Mouse (Mus musculus) midbrain, embryonic 11.5 days (tissue): ENCODE data around the gene Mrps7. TPM values are rescaled to one million over a fixed set of nuclear protein-coding genes. Genes with fewer than 3 reads are reported as not detected.

Source experiments
- ATAC-seq: fragments of 200-750 bp; cut with Nextera tagmentation; 2 replicates; pipeline ENCODE4 v1.8.0; 2017; ENCODE audit warnings: moderate TSS enrichment, moderate library complexity; ENCODE audit not compliant: low FRiP score
- DNase-seq: peaks from one replicate; pipeline ENCODE4 v3.0.0; 2015; ENCODE audit warnings: low spot score; ENCODE audit errors: missing footprints
- H3K27ac ChIP-seq: fragments of 300-500 bp; sonication (generic); 2 replicates; pipeline ENCODE4 v1.5.1; 2014; ENCODE audit warnings: low read depth, low read length
- H3K27me3 ChIP-seq: fragments of 300-500 bp; sonication (generic); 2 replicates; pipeline ENCODE4 v1.6.1; 2014; ENCODE audit warnings: mild to moderate bottlenecking, low read length, moderate library complexity, mixed read lengths; ENCODE audit not compliant: control insufficient read depth, insufficient read depth
- H3K36me3 ChIP-seq: fragments of 300-500 bp; sonication (generic); 2 replicates; pipeline ENCODE4 v1.6.1; 2014; ENCODE audit warnings: mild to moderate bottlenecking, low read length, moderate library complexity, mixed read lengths; ENCODE audit not compliant: control insufficient read depth, insufficient read depth
- H3K4me1 ChIP-seq: fragments of 300-500 bp; sonication (generic); 2 replicates; pipeline ENCODE4 v1.6.1; 2014; ENCODE audit warnings: low read length; ENCODE audit not compliant: control insufficient read depth, insufficient read depth
- H3K4me2 ChIP-seq: fragments of 300-500 bp; sonication (generic); 2 replicates; pipeline ENCODE4 v1.6.1; 2014; ENCODE audit warnings: mild to moderate bottlenecking, moderate library complexity
- H3K4me3 ChIP-seq: fragments of 300-500 bp; sonication (generic); 2 replicates; pipeline ENCODE4 v1.5.1; 2014; ENCODE audit warnings: low read depth, low read length
- H3K9ac ChIP-seq: fragments of 300-500 bp; sonication (generic); 2 replicates; pipeline ENCODE4 v1.6.1; 2014; ENCODE audit warnings: low read length
- H3K9me3 ChIP-seq: fragments of 300-500 bp; sonication (generic); 2 replicates; pipeline ENCODE4 v1.6.1; 2016; ENCODE audit warnings: low read length; ENCODE audit not compliant: control insufficient read depth
- WGBS: fragments of 180-500 bp; shearing (Covaris S2); extraction: QIAGEN DNeasy Blood & Tissue Kit; methylation state at CpG from one replicate; pipeline ENCODE4 v1.1.7; 2014; 5-methylcytosine and 5-hydroxymethylcytosine counted together
- polyA plus RNA-seq: library from polyadenylated mRNA; unstranded; fragments of >200 nt; fragmentation: Nextera tagmentation; extraction: Ambion mirVana; gene quantifications from 2 replicates; pipeline ENCODE4 v1.2.1, GENCODE M21; 2014

Gene Mrps7
- polyA plus RNA-seq, 1 experiment from 2014 or later = 105 TPM

DNA sequence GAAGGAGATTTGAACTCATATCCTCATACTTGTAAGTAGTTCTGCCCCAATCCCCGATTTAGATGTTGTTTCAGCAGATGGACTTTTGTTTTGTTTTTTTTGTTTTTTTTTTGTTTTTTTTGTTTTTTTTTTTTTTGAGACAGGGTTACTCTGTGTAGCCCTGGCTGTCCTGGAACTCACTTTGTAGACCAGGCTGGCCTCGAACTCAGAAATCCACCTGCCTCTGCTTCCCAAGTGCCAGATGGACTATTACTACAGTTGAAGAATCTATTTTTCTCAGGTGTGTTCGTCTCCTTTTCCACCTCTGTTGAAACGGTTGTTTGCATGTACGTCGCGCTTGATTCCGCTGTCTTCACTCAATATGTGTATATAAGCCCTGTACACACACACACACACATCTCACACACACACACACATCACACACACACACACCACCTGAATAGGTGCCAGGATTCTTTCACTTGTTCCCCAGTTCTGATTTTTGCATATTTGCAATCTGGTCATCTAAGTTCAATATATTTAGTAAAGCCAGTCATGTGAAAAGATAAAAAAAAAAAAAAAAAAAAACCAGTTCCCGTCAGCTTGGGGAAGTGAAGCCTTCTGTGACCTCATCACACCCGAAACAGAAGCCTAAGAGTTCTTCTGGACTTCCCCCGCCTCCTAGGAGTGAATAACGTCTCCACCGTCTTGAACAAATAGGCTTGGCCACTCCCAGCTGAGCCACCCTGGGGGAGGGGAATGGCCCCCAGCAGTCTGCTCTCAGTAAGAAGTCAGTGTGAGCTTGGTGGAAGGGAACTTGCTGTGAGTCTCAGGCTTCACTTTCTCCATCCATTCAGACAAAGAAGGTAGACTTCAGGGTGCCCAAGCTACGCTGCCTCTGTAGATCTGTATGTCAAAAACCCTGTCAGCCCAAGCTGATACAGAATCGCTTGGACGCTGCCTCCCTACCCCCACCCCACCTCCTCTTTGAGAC, 27.1 kb downstream of the Mrps7 start:
- H3K27me3 ChIP-seq = no peaks in the 10 kb centered on the region
- H3K9ac ChIP-seq = no peak overlapping the region
- H3K4me1 ChIP-seq = peaks cover 4% of the 10 kb centered on the region; the same call in 1 of the 2 replicates
- ATAC-seq (no peak), DNase-seq (no peak)
- no peaks in the 10 kb centered on the region for H3K36me3 ChIP-seq
- no peak overlapping the region for H3K27ac ChIP-seq
- H3K9me3 ChIP-seq = no peaks in the 10 kb centered on the region
- H3K4me2 ChIP-seq = no peak overlapping the region
- 52% methylated on average over 16 of the region's 16 CpGs for WGBS
- no peak overlapping the region for H3K4me3 ChIP-seq

DNA sequence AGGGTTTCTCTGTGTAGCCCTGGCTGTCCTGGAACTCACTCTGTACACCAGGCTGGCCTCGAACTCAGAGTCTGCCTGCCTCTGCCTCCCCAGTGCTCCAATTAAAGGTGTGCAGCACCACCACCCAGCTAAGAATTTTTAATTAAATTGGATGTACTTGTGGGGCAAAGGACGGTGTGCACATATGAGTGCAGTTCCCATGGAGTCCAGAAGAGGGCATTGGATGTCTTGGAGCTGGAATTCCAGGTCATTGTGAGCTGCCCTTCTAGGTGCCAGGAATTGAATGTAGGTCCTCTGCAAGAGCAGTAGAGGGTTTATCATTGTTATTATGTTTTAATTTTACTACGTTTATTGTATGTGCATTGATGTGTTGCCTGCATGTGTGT, 27.8 kb downstream of the Mrps7 start:
- H3K9ac ChIP-seq = no peak overlapping the region
- 16% methylated on average over 3 of the region's 3 CpGs for WGBS
- ATAC-seq (no peak), DNase-seq (peak; percentile 91)
- no peaks in the 10 kb centered on the region for H3K9me3 ChIP-seq
- no peaks in the 10 kb centered on the region for H3K36me3 ChIP-seq
- no peak overlapping the region for H3K4me2 ChIP-seq
- peaks cover 4% of the 10 kb centered on the region; the same call in 1 of the 2 replicates for H3K4me1 ChIP-seq
- H3K27me3 ChIP-seq = no peaks in the 10 kb centered on the region
- H3K27ac ChIP-seq = no peak overlapping the region
- no peak overlapping the region for H3K4me3 ChIP-seq

GRCm38 (mm10) chr11:115632247-115632646, 28.5 kb downstream of the Mrps7 start:
- ATAC-seq (no peak), DNase-seq (no peak)
- no peak overlapping the region for H3K4me3 ChIP-seq
- H3K9ac ChIP-seq = no peak overlapping the region
- no peak overlapping the region for H3K4me2 ChIP-seq
- H3K27ac ChIP-seq = no peak overlapping the region
- no peaks in the 10 kb centered on the region for H3K36me3 ChIP-seq
- peaks cover 4% of the 10 kb centered on the region; the same call in 1 of the 2 replicates for H3K4me1 ChIP-seq
- no peaks in the 10 kb centered on the region for H3K9me3 ChIP-seq
- 78% methylated on average over 7 of the region's 7 CpGs for WGBS
- no peaks in the 10 kb centered on the region for H3K27me3 ChIP-seq

DNA sequence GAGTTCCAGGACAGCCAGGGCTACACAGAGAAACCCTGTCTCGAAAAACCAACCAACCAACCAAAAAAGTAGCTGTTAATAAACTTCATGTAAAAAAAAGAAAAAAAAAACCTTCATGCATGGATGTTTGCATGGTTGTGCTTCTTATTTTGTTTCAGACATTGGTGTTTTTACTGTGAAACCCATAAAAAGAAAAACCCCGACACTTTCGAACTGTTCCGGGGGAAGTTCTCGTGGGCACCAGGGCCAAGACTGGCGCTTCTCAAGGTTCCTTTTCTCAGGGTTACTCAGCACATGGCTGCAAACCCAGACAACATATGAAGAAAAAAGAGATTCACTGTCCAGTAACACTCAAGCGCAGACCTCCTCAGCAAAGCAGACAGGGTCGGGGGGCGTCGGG, 29.1 kb downstream of the Mrps7 start:
- no peak overlapping the region for H3K27ac ChIP-seq
- no peaks in the 10 kb centered on the region for H3K4me1 ChIP-seq
- no peak overlapping the region for H3K4me2 ChIP-seq
- no peaks in the 10 kb centered on the region for H3K9me3 ChIP-seq
- no peaks in the 10 kb centered on the region for H3K27me3 ChIP-seq
- H3K4me3 ChIP-seq = no peak overlapping the region
- 87% methylated on average over 10 of the region's 10 CpGs for WGBS
- DNase-seq (no peak), ATAC-seq (no peak)
- no peaks in the 10 kb centered on the region for H3K36me3 ChIP-seq
- no peak overlapping the region for H3K9ac ChIP-seq

DNA sequence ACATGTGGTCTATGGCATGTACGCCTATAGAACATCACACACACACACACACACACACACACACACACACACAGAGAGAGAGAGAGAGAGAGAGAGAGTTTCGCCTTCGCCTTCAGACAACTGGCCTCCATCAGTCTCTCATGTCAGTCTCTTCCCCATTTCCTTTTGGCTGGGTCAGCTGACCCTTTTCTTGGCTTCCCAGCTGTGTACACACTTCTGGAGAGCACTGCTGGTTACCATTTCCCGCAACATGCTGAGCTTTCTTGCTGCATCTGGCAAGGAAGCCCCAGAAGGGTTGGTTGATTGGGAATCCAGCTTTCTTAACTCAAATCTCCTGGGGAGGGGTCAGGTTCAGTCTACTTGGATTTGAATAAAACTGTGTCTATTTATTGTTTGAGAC, 30.4 kb downstream of the Mrps7 start:
- Histone ChIP-seq H3K9ac (no peak overlapping the region), H3K36me3 (no peaks in the 10 kb centered on the region), H3K4me1 (no peaks in the 10 kb centered on the region), H3K27me3 (no peaks in the 10 kb centered on the region), H3K4me3 (no peak overlapping the region), H3K9me3 (no peaks in the 10 kb centered on the region), H3K4me2 (no peak overlapping the region), H3K27ac (no peak overlapping the region)
- DNase-seq = no peak
- whole genome bisulfite sequencing = 73% methylated on average over 4 of the region's 4 CpGs
- no peak for ATAC-seq

DNA sequence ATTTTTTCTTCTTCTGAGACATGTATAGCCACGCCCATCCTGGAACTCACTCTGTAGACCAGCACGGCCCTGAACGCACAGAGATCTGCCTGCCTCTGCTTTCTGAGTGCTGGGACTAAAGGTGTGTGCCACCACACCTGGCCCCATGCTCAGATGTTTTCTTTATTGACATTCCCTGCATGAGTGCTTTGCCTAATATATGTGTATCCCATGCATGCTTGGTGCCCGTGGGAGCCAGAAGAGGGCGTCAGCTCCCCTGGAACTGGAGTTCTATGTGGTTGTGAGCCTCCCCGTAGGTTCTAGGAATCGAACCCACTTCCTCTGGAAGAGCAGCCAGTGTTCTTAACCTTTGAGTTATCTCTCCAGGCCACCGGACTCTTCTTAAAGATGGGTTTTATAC, 31.3 kb downstream of the Mrps7 start:
- DNase-seq = no peak
- H3K4me2 ChIP-seq = no peak overlapping the region
- H3K9me3 ChIP-seq = no peaks in the 10 kb centered on the region
- H3K4me3 ChIP-seq = no peak overlapping the region
- H3K27ac ChIP-seq = no peak overlapping the region
- 91% methylated on average over 8 of the region's 8 CpGs for WGBS
- H3K36me3 ChIP-seq = no peaks in the 10 kb centered on the region
- H3K27me3 ChIP-seq = no peaks in the 10 kb centered on the region
- no peaks in the 10 kb centered on the region for H3K4me1 ChIP-seq
- no peak overlapping the region for H3K9ac ChIP-seq
- no peak for ATAC-seq

- no peak overlapping the region for H3K4me2 ChIP-seq
- H3K27ac ChIP-seq = no peak overlapping the region
- no peak overlapping the region for H3K9ac ChIP-seq
- ATAC-seq (no peak), DNase-seq (no peak)
- H3K4me3 ChIP-seq = no peak overlapping the region
- H3K27me3 ChIP-seq = no peaks in the 10 kb centered on the region
- no peaks in the 10 kb centered on the region for H3K9me3 ChIP-seq
- no peaks in the 10 kb centered on the region for H3K4me1 ChIP-seq
- no peaks in the 10 kb centered on the region for H3K36me3 ChIP-seq
- WGBS = 76% methylated on average over 8 of the region's 8 CpGs
These were observed 31.8 kb downstream of the Mrps7 start for GRCm38 (mm10) chr11:115635484-115635883.

DNA sequence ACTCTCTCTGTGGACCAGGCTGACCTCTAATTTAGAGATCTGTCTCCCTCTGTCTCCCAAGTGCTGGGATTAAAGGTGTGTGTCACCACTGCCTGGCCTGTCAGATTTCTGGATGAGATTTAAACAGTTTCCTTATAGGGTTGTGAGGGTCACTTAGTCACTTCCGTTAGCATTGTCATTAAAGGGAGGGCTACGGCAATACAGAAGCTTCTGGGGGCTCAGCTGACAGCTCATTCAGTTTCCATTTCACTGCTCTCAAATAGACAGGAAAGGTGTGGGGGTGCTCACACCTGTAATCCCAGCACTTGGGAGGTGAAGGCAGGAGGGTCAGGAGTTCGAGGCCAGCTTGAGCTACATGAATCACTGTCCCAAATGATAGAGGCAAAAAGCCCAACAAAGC, 33.2 kb downstream of the Mrps7 start:
- Histone ChIP-seq H3K4me2 (no peak overlapping the region), H3K36me3 (no peaks in the 10 kb centered on the region), H3K4me1 (no peaks in the 10 kb centered on the region), H3K27me3 (no peaks in the 10 kb centered on the region), H3K9me3 (no peaks in the 10 kb centered on the region), H3K27ac (no peak overlapping the region), H3K9ac (no peak overlapping the region), H3K4me3 (no peak overlapping the region)
- no peak for ATAC-seq
- DNase-seq = no peak
- WGBS = 82% methylated on average over 3 of the region's 3 CpGs

DNA sequence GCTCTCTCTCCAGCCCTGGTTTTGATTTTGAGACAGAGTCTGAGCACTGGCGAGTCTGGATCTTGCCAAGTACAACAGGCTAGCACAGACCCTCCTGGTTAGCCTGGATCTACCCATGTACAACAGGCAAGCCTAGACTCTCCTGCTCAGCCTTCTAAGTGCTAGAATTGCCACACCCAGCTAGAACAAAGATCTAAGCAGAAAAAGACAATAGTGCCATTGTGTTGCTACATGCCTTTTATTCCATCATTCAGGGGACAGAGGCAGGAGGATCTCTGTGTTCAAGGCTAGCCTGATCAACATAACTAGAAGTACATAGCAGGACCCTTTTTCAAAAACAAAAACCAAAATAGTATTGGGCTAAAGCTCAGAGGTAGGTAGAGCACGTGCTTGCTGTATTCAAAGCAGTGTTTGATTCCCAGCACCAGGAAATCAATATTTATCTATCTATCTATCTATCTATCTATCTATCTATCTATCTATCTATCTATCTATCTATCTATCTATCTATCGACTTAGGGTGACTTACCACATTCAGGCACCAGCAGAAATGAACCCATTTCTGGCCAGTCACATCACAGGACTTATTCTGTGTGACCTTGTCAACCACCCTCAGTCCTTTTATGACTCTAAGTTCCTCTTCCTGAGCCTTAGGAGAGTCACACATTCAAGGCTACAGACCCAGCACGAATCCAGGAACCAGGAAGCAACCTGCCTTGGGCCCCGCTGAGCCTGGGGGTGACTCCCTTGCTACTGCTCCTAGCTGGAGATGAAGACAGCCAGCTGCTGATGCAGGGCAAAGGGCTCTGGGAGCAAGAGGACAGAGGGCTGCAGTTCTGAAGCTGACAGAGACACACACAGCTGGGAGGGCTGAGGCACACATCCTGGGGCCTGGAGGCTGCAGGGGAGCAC, 35.0 kb downstream of the Mrps7 start:
- Histone ChIP-seq H3K4me2 (no peak overlapping the region), H3K36me3 (no peaks in the 10 kb centered on the region), H3K9ac (no peak overlapping the region), H3K27ac (no peak overlapping the region), H3K27me3 (no peaks in the 10 kb centered on the region), H3K4me1 (no peaks in the 10 kb centered on the region), H3K4me3 (no peak overlapping the region), H3K9me3 (no peaks in the 10 kb centered on the region)
- no peak for DNase-seq
- no peak for ATAC-seq
- 82% methylated on average over 5 of the region's 5 CpGs for whole genome bisulfite sequencing
